Mouse (Mus musculus): ENCODE measurements at regions not wholly inside any gene's neighbourhood (a gene's known extent, or its start where the extent isn't known, plus 50 kb on each side); places are given as distances from the start of the nearest gene placed in this dataset.
"Not testable (repeated sequence)": the region's sequence is repeated elsewhere in the genome, so short reads cannot be mapped to it uniquely, and the experiment has no call there.

- no peak for DNase-seq (ENCODE audit: low spot score in 2 of 2)
These were observed 108.6 kb downstream of the Katnal1 start for GRCm38 (mm10) chr5:148820476-148820875.

- DNase-seq (ENCODE audit: low spot score in 2 of 2), result no peak
These were observed 109.7 kb downstream of the Katnal1 start for GRCm38 (mm10) chr5:148819423-148819822.

DNA sequence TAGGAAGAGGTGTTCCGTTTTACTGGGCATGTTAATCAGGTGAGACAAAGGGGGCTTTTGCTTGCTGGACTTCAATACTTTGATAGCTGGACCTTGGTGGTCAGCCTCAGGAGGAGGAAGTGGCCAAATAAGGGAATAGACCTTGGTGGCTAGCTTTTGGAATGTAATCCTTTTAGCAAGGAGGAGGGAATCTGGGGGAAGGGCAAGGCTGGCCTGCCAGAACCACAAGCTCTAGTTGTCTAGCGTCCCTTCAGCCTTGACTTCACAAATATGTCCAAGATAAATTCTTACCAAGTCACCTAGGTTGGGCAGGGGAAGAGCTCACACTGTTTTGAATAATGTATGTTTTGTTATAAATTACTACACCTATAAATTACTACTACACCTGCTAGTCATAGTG is 110.4 kb downstream of the Katnal1 start:
- no peak for DNase-seq (ENCODE audit: low spot score in 2 of 2)

DNA sequence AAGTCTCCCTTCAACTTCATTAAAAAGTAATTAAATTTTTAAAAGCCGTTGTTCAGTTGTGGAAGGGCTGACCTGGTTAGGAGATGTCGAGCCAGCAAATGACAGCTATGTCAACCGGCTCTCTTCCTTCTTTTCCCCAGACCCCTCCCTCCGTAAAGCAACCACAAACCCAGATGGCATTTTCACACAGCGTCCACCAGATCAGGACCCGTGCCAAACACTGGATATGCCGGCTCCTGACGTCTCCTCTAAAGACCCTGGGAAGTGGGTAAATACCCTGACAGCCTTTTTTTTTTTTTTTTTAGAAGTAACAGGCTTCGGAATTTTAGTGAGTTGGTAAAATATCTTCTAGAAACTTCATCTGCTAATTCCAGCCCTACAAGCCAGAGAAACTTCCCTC is 116.3 kb downstream of the Katnal1 start:
- DNase-seq (ENCODE audit: low spot score in 2 of 2), result no peak

- peak; percentile 43 to 62 for DNase-seq (ENCODE audit: low spot score in 2 of 2)
These were observed 117.1 kb downstream of the Katnal1 start for GRCm38 (mm10) chr5:148812016-148812415.

DNA sequence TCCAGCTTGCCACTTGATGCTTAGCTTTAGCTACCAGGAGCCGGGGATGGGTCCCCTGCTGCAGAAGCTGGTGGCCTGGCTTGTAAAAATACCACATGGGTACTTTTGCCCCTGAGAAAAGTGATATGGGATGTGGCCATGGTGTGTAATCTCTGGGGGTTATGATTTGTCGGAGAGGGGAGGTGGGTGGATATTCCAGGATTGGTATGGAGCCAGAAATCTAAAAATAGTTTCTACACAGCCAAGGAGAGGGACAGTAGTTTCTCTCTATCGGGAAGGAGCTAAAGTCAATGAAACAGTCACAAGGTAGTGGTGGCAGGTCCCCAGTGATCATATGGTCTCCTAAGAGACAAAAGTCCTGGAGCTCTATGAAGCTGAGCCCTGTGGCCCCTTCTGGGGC is 119.6 kb downstream of the Katnal1 start:
- no peak for DNase-seq (ENCODE audit: low spot score in 2 of 2)

- no peak for DNase-seq (ENCODE audit: low spot score in 2 of 2)
These were observed 120.1 kb downstream of the Katnal1 start for GRCm38 (mm10) chr5:148809055-148809454.

DNA sequence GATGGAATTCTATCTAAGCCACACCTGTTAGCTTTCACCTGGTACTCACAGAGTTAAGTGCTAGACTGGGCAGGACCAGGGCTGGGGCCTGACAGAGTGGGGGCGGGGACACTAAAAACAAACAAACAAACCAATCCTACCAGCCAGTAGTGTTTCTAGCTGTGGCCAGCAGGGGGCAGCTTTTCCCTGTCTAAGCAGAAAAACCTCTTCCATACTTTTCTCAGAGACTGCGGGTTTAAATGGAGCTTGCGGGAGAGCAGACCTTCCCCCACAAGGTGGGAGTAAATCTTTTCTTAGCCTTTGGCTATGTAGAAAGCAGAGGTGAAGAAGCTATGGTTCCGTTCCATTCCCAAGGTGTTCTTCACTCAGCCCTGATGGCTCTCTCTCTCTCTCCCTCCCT is 120.7 kb downstream of the Katnal1 start:
- DNase-seq (ENCODE audit: low spot score in 2 of 2), result peak; percentile 52 to 57

- no peak for DNase-seq (ENCODE audit: low spot score in 2 of 2)
These were observed 121.5 kb downstream of the Katnal1 start for GRCm38 (mm10) chr5:148807612-148808011.

DNA sequence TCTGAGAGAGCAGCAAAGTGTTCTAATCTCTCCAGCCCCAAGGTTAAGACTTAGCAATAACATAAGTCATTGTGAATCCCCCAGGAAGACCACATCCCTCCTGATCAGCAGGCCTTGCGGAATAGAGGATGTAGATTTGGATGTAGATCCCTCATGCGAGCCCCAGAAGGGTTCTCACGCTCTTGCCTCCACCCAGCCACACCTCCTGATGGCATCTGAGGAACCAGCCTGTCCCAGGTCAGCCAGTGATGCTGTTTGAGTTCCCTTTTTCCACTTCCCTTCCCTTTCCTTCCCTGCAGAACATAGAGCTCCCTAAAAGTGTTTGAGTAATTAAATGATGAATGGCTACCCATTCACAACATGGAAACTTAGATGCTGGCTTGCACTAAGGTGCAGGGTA is 124.1 kb downstream of the Katnal1 start:
- no peak for DNase-seq (ENCODE audit: low spot score in 2 of 2)

GRCm38 (mm10) chr5:148803772-148804171 is 125.3 kb downstream of the Katnal1 start:
- DNase-seq (ENCODE audit: low spot score in 2 of 2), result no peak

- no peak for DNase-seq (ENCODE audit: low spot score in 2 of 2)
These were observed 126.4 kb downstream of the Katnal1 start for GRCm38 (mm10) chr5:148802720-148803119.

- no peak for DNase-seq (ENCODE audit: low spot score in 2 of 2)
These were observed 130.6 kb downstream of the Katnal1 start for GRCm38 (mm10) chr5:148798541-148798940.

DNA sequence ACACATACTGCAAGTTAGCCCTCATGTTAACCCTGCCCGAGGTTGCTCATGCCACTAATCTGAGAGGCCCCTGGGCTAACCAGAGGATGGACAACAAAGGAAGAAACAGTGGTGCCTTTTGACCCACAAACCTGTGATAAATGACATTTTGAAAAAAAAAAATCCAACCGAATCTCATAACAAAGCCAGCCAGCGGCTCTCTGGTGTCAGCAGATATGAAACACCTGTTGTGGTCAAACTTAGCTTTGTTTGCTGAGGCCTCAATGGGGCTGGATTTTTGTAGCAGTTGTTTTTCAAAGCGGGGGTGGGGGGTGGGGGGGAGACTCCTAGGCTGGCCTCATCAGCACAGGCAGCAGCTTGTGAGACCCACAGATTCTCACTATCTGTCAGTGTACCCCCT is 133.0 kb downstream of the Katnal1 start:
- no peak for DNase-seq (ENCODE audit: low spot score in 2 of 2)

GRCm38 (mm10) chr5:148794465-148794864 is 134.7 kb downstream of the Katnal1 start:
- peak; percentile 50 to 63 for DNase-seq (ENCODE audit: low spot score in 2 of 2)

- DNase-seq (ENCODE audit: low spot score in 2 of 2), result peak; percentile 87 to 92
These were observed 136.2 kb downstream of the Katnal1 start for GRCm38 (mm10) chr5:148792736-148793440.

DNA sequence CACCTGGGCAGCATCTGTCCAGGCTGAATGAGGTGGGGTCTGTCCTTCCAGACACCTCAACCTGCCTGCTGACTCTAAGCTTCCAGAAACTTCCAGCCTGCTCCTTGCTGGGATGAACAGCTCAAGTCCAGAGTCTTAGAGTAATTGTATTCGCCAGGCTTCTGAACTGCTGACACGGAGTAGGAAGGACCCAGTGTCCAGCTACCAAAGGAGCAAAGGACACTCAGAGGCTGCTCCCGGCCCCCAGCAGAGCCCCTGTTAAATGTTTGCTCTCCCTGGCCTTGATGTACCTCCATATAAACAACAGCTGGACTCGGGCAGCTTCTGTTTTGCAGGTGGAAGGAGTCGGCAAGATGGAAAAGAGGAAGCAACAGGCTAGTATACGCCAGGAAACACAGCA is 137.5 kb downstream of the Katnal1 start:
- no peak for DNase-seq (ENCODE audit: low spot score in 2 of 2)

- DNase-seq (ENCODE audit: low spot score in 2 of 2), result not testable (repeated sequence)
These were observed 138.8 kb downstream of the Katnal1 start for GRCm38 (mm10) chr5:148790343-148790742.

GRCm38 (mm10) chr5:148789823-148790222 is 139.3 kb downstream of the Katnal1 start:
- no peak for DNase-seq (ENCODE audit: low spot score in 2 of 2)

DNA sequence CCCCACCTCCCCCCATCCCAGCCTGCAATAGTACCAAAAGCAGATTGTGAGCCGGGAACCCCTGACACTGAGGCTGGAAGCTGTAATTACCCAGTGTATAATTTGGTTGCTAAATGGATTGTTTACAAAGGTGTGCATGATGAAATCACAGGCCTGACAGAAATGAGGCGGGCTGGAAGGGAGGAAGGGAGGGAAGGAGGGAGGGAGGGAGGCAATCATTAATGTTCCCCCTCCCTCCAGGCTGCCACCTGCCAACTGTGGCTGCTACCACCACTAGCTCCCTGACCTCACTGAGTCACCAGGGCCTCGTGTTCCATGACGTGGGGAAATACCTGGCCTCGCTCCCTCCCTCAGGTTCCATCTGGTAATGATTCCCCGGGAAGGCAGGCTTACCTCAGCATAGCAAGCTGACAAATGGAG is 140.0 kb downstream of the Katnal1 start:
- DNase-seq (ENCODE audit: low spot score in 2 of 2), result no peak

DNA sequence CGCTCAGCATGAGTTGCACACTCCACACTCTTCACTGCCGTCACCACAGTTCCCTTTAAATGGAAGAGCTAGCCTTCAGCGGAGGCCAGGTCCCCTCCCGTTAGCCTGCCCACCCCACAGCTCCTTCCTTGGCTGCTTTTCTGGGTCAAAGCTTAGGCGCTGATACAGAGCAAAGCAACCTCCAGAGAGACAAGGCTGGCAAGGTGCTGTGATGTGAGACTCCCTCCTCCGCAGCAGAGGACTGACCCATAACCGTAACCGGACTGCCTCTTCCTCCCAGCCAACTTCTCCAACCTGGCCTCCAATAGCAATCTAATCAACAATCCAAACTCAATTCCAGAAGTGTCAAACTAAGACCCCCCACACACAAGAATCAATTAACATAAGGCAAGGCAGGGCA is 140.4 kb downstream of the Katnal1 start:
- no peak for DNase-seq (ENCODE audit: low spot score in 2 of 2)

GRCm38 (mm10) chr5:148787270-148787669 is 141.8 kb downstream of the Katnal1 start:
- no peak for DNase-seq (ENCODE audit: low spot score in 2 of 2)

DNA sequence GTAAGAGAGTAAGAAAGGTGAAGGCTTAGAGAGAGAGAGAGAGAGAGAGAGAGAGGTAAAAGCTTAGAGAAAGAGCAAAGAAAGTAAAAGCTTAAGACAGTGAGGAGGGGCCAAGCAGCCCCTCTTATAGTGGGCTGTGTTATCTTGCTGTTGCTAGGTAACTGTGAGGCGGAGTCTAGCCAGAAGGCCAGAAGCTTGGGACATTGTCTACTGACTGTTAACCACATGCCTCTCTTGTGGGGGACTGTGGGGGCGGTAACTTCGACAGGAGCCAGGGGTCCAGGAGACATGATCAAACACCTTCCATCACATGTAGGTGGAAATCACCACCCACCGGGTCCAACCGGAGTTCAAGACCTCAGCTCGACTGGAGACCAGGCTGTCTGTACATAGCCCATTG is 148.0 kb downstream of the Katnal1 start:
- not testable (repeated sequence) for DNase-seq (ENCODE audit: low spot score in 2 of 2)
